14 mouse cellular contexts compared by ENCODE assay signal in genomic region chr10:7323258-7323657, GRCm38 (mm10).
DNase-seq lines count a peak whose midpoint lies in the region; ATAC-seq lines count a peak whose summit lies in the region.
"Had no signal": no experiment of that assay in that cellular context is flagged by ENCODE, and none has a peak within 500 bp of the region (broad histone marks: within the 10 kb centered on the region; RNA-seq: fewer than 3 reads in every experiment).

No protein-coding gene starts in this region.

- no peak overlapping the region for H3K4me2 ChIP-seq in kidney, embryonic 15.5 days
- H3K4me2 ChIP-seq: forebrain, embryonic 12.5 days; liver, embryonic 12.5 days had no signal

- no peak overlapping the region for H3K27ac ChIP-seq in kidney, embryonic 15.5 days
- H3K27ac ChIP-seq: forebrain, embryonic 12.5 days; left cerebral cortex, adult 2 months; liver, embryonic 12.5 days; midbrain, embryonic 10.5 days had no signal

- WGBS in kidney, embryonic 15.5 days: 31% methylated on average over 3 of the region's 3 CpGs

- H3K9me3 ChIP-seq in kidney, embryonic 15.5 days (replicated peaks): no peaks in the 10 kb centered on the region
- H3K9me3 ChIP-seq: forebrain, embryonic 12.5 days; liver, embryonic 12.5 days; midbrain, embryonic 10.5 days had no signal

- ATAC-seq in kidney, embryonic 15.5 days (replicated peaks; ENCODE audit: low FRiP score): no peak
- no peak for ATAC-seq in CD4-positive, CD25-positive, alpha-beta regulatory T cell, adult 4 months
- ATAC-seq: intestine, postnatal 0 days; liver, embryonic 12.5 days had no signal

- no peak overlapping the region for H3K9ac ChIP-seq in kidney, embryonic 15.5 days
- H3K9ac ChIP-seq: forebrain, embryonic 12.5 days; liver, embryonic 12.5 days had no signal

- H3K36me3 ChIP-seq in kidney, embryonic 15.5 days: no peaks in the 10 kb centered on the region
- H3K36me3 ChIP-seq: forebrain, embryonic 12.5 days; liver, embryonic 12.5 days; midbrain, embryonic 10.5 days had no signal

- H3K4me1 ChIP-seq in kidney, embryonic 15.5 days: 0 out of 2 replicates have a peak, but pooled peaks cover 2% of the 10 kb centered on the region
- H3K4me1 ChIP-seq: forebrain, embryonic 12.5 days; liver, embryonic 12.5 days; midbrain, embryonic 10.5 days had no signal

- no peaks in the 10 kb centered on the region for H3K27me3 ChIP-seq in kidney, embryonic 15.5 days
- H3K27me3 ChIP-seq: forebrain, embryonic 12.5 days; liver, embryonic 12.5 days had no signal

- peak; percentile 30 for DNase-seq in kidney, postnatal 10 days
- peak; percentile 73 to 81 for DNase-seq in cerebellum, adult 18-20 months
- peak; percentile 68 for DNase-seq in cerebellum, postnatal 36 days
- DNase-seq in lung, postnatal 10 days: peak; percentile 40
- DNase-seq in frontal cortex, postnatal 14 days (ENCODE audit: low spot score in 2 of 2): no peak
- DNase-seq: gastrocnemius, postnatal 10 days; thymus, postnatal 4 days had no signal

- no peak overlapping the region for H3K4me3 ChIP-seq in kidney, embryonic 15.5 days (replicated peaks)
- H3K4me3 ChIP-seq: forebrain, embryonic 12.5 days; left cerebral cortex, adult 2 months; liver, embryonic 12.5 days; midbrain, embryonic 10.5 days had no signal

Comparison
In these comparisons a context has a peak if more than half of its experiments do, and no peak if none do; other contexts are left out.
1. DNase-seq: peak in kidney, postnatal 10 days (single experiment), cerebellum, adult 18-20 months (2 of 2), cerebellum, postnatal 36 days (2 of 2) and lung, postnatal 10 days (single experiment); none in frontal cortex, postnatal 14 days (0 of 2).